Mouse (Mus musculus) cortical plate, adult 2 months (tissue): ENCODE results near the gene Calr3. TPM values are rescaled to one million over a fixed set of nuclear protein-coding genes. Genes with fewer than 3 reads are reported as not detected.

Experiments
- H3K27ac ChIP-seq: fragments of 200-500 bp; 2 replicates; pipeline ENCODE4 v1.5.1; 2012; ENCODE audit warnings: low read length, control low read depth, inconsistent platforms; ENCODE audit not compliant: insufficient read depth
- H3K4me1 ChIP-seq: fragments of 200-500 bp; 2 replicates; pipeline ENCODE4 v1.6.1; 2011; ENCODE audit warnings: low read length; ENCODE audit not compliant: control insufficient read depth, insufficient read depth
- H3K4me3 ChIP-seq: fragments of 200-500 bp; 2 replicates; pipeline ENCODE4 v1.5.1; 2011; ENCODE audit warnings: mild to moderate bottlenecking, low read length, control low read depth; ENCODE audit not compliant: insufficient read depth
- CTCF ChIP-seq: fragments of 200-500 bp; IDR thresholded peaks from 2 replicates; pipeline ENCODE4 v1.5.1; 2011; ENCODE audit warnings: mild to moderate bottlenecking, control low read depth, low read length; ENCODE audit not compliant: insufficient read depth; ENCODE audit errors: extremely low read depth
- POLR2A ChIP-seq: fragments of 200-500 bp; IDR thresholded peaks from 2 replicates; pipeline ENCODE4 v1.6.1; 2011; ENCODE audit warnings: mild to moderate bottlenecking, low read length, control low read depth; ENCODE audit not compliant: insufficient read depth; ENCODE audit errors: extremely low read depth
- polyA plus RNA-seq: library from polyadenylated mRNA; depleted of rRNA; stranded (reverse); fragments of >200 nt; gene quantifications from 2 replicates; pipeline ENCODE4 v1.2.3, GENCODE M21; 2012

Gene Calr3
- polyA plus RNA-seq, 1 experiment = 0.81 TPM

GRCm38 (mm10) chr8:72470684-72471083 is 27.0 kb upstream of the Calr3 start:
- Histone ChIP-seq H3K4me3 (no peak overlapping the region), H3K4me1 (no peaks in the 10 kb centered on the region), H3K27ac (no peak overlapping the region)
- TF ChIP-seq CTCF (no peak), POLR2A (no peak)

GRCm38 (mm10) chr8:72469984-72470383 is 26.3 kb upstream of the Calr3 start:
- TF ChIP-seq POLR2A (no peak), CTCF (no peak)
- no peak overlapping the region for H3K27ac ChIP-seq
- H3K4me3 ChIP-seq = no peak overlapping the region
- H3K4me1 ChIP-seq = no peaks in the 10 kb centered on the region

- Histone ChIP-seq H3K4me1 (no peaks in the 10 kb centered on the region), H3K4me3 (no peak overlapping the region), H3K27ac (no peak overlapping the region)
- no peak for TF ChIP-seq POLR2A
- TF ChIP-seq CTCF = no peak
Observed at GRCm38 (mm10) chr8:72469243-72469642, 25.6 kb upstream of the Calr3 start.

GRCm38 (mm10) chr8:72464211-72464610 is 20.5 kb upstream of the Calr3 start:
- Histone ChIP-seq H3K4me3 (no peak overlapping the region), H3K4me1 (no peaks in the 10 kb centered on the region), H3K27ac (no peak overlapping the region)
- TF ChIP-seq CTCF = no peak
- no peak for TF ChIP-seq POLR2A

DNA sequence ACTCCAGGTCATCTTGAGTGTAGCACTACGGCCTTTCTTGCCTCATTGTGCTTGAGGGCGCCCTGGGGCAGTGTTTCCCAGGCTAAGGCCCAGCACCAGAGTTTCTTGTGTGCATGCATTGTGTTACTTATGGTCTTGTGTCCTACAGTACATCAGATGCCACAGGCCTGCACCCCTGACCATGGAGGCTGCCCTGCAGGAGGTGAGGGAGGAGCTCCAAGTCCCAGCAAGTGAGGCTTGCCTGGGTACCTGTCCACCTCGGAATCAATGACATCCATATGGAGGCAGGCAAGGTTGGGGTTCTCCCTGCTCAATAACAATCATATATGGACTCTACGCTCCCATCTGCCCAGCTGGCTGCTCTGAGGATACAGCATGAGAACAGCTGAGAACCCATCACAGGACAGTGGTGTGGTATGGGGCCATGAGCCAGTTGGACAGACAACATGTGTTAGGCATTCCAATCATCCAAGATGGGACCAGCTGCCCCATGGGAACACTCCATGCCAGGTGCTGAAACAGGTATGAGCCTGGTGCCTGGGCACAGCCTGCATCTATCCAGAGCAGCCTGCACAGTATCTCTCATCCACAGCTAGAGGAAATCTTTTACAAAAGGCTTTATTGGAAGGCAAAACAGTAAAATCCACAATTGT is 16.3 kb upstream of the Calr3 start:
- H3K4me1 ChIP-seq = no peaks in the 10 kb centered on the region
- TF ChIP-seq CTCF (no peak), POLR2A (peak; percentile 28; the same call in 1 of the 2 replicates)
- no peak overlapping the region for H3K27ac ChIP-seq
- no peak overlapping the region for H3K4me3 ChIP-seq

GRCm38 (mm10) chr8:72458457-72458856 is 14.8 kb upstream of the Calr3 start:
- Histone ChIP-seq H3K4me1 (no peaks in the 10 kb centered on the region), H3K4me3 (no peak overlapping the region), H3K27ac (no peak overlapping the region)
- TF ChIP-seq POLR2A = no peak
- no peak for TF ChIP-seq CTCF

GRCm38 (mm10) chr8:72457806-72458205 is 14.1 kb upstream of the Calr3 start:
- no peaks in the 10 kb centered on the region for H3K4me1 ChIP-seq
- H3K27ac ChIP-seq = no peak overlapping the region
- no peak overlapping the region for H3K4me3 ChIP-seq
- TF ChIP-seq POLR2A (no peak), CTCF (no peak)

DNA sequence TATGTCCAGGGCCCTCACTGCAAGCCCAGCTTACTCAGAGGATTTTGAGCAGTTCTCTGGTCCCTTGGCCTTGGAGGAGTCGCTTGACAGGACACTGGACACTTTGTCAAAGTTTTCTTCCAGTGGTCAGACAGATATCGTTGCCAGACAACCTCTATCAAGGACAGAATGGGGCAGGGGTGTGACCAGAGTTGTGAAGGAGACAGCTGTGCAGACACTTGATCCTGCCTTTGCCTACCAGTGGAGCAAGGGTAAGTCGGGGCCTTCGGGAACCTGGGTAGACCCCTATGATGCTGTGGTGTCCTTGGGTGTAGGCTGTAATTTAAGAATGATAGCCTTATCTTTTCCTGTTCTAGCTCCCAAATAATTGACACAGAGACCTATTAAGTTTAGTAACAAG is 11.6 kb upstream of the Calr3 start:
- Histone ChIP-seq H3K4me1 (no peaks in the 10 kb centered on the region), H3K4me3 (no peak overlapping the region), H3K27ac (no peak overlapping the region)
- TF ChIP-seq CTCF (no peak), POLR2A (no peak)

- H3K4me3 ChIP-seq = no peak overlapping the region
- TF ChIP-seq CTCF = no peak
- no peak for TF ChIP-seq POLR2A
Observed at GRCm38 (mm10) chr8:72453904-72454303, 10.2 kb upstream of the Calr3 start.

DNA sequence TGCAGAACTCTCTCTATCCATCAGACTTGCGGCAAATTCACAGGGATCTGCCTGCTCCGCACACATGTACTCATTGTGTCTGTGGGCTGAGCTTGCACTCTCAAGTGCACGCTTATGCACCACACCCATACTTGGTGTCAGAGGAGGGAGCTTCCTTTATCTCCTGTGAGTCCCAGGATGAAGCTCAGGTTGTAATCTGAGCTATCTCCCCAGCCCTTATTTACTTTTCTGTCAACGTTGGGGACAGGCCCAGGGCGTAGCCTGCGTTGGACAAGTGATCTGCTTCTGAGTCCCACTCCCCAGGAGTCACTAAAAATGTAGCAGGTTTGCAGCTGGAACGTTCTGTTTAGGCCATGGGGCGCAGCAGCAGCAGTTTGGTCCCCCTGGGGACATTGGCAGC is 7.8 kb upstream of the Calr3 start:
- no peak for TF ChIP-seq CTCF
- TF ChIP-seq POLR2A = no peak
- no peak overlapping the region for H3K27ac ChIP-seq
- no peak overlapping the region for H3K4me3 ChIP-seq
- no peaks in the 10 kb centered on the region for H3K4me1 ChIP-seq

More at GRCm38 (mm10) chr8:72453904-72454303, 10.2 kb upstream of the Calr3 start:
- no peaks in the 10 kb centered on the region for H3K4me1 ChIP-seq
- no peak overlapping the region for H3K27ac ChIP-seq
